Mouse (Mus musculus) lung, embryonic 14.5 days (tissue): ENCODE results near the gene Kcnn3. TPM values are rescaled to one million over a fixed set of nuclear protein-coding genes. Genes with fewer than 3 reads are reported as not detected.

Experiments
- ATAC-seq: fragments of 200-750 bp; cut with Nextera tagmentation; 2 replicates; pipeline ENCODE4 v1.8.0; 2017; ENCODE audit warnings: mild to moderate bottlenecking, moderate TSS enrichment, moderate library complexity; ENCODE audit not compliant: insufficient read depth
- DNase-seq: peaks from one replicate; pipeline ENCODE4 v3.0.0-alpha.2; 2015
- H3K27ac ChIP-seq: fragments of 300-500 bp; sonication (generic); 2 replicates; pipeline ENCODE4 v1.5.1; 2014; ENCODE audit warnings: low read depth, mild to moderate bottlenecking, moderate library complexity
- H3K27me3 ChIP-seq: fragments of 300-500 bp; sonication (generic); 2 replicates; pipeline ENCODE4 v1.6.1; 2014; ENCODE audit warnings: low read length, control low read depth; ENCODE audit not compliant: insufficient read depth
- H3K36me3 ChIP-seq: fragments of 300-500 bp; sonication (generic); 2 replicates; pipeline ENCODE4 v1.6.1; 2014; ENCODE audit warnings: control low read depth; ENCODE audit not compliant: insufficient read depth
- H3K4me1 ChIP-seq: fragments of 300-500 bp; sonication (generic); 2 replicates; pipeline ENCODE4 v1.6.1; 2014; ENCODE audit warnings: antibody characterized with exemption, control low read depth; ENCODE audit not compliant: insufficient read depth
- H3K4me2 ChIP-seq: fragments of 300-500 bp; sonication (generic); 2 replicates; pipeline ENCODE4 v1.6.1; 2014; ENCODE audit warnings: mild to moderate bottlenecking
- H3K4me3 ChIP-seq: fragments of 300-500 bp; sonication (generic); 2 replicates; pipeline ENCODE4 v1.5.1; 2014; ENCODE audit warnings: low read depth, low read length
- H3K9ac ChIP-seq: fragments of 300-500 bp; sonication (generic); 2 replicates; pipeline ENCODE4 v1.6.1; 2014
- H3K9me3 ChIP-seq: fragments of 300-500 bp; sonication (generic); 2 replicates; pipeline ENCODE4 v1.6.1; 2016; ENCODE audit warnings: low read depth, low read length, control low read depth
- CTCF ChIP-seq: IDR thresholded peaks from 2 replicates; pipeline ENCODE4 v1.5.1; 2016; ENCODE audit warnings: antibody characterized with exemption, low read depth
- WGBS: fragments of 180-500 bp; shearing (Covaris S2); extraction: QIAGEN DNeasy Blood & Tissue Kit; methylation state at CpG from one replicate; pipeline ENCODE4 v1.1.7; 2014; 5-methylcytosine and 5-hydroxymethylcytosine counted together
- polyA plus RNA-seq: library from polyadenylated mRNA; unstranded; fragments of >200 nt; fragmentation: Nextera tagmentation; extraction: Ambion mirVana; gene quantifications from 2 replicates; pipeline ENCODE4 v1.2.1, GENCODE M21; 2014

The Kcnn3 gene
- polyA plus RNA-seq, 1 experiment from 2014 or later = 1.0 TPM

DNA sequence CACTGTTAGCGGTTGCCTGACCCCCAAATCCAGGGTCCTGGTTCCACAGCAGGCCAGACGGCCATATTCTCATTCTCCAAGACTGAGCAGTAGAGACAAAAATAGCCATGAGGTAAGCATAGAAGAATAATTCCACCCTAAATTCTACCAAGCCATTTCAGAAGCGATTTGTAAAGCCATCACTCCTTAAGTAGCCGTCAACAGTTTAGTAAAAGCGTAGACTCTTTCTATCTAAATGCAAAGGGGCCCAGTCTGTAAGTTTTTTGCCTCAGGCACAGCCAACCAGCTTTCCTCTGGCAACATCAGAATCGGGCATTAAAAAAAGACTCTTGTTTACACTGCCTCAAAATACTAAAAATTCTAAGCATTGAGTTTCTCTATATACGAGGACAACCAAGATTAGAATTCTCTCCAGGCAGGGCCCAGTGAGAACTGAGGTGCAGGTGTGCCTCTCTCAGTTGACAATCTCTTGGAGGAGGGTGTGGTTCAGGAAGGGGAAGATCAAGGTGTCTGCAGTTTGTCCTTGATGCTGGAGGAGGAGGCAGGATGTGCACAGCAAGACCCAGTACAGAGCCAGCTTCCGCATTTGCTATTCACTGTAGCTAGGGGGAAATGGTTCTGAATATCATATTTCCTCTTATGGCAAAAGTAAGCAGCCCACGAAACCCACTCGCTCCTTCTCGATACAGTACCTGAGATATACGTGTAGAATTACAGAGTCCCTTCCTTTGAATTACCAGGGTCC lies 152.8 kb downstream of the Kcnn3 start:
- WGBS = 66% methylated on average over 12 of the region's 12 CpGs
- no peak for ATAC-seq
- H3K27ac ChIP-seq = no peak overlapping the region

DNA sequence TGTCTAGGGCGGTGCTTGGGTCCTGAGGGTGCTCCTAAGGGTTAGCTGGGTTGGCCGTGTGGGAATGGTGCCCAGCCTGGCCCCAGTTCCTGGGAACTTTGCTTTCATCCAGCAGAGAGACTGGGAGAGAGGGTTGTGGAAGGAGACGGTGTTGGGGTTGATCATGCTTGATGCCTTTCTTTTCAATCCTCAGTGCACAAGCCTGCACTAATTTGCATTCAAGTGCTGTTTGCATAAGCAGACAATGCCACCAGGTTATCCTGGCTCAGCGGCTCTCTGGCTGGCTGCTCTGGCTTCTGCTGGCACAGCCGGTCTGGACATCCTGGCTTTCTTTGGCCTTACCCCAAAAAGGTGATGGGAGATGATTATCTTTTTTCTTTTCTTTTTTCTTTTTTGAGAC lies 157.7 kb downstream of the Kcnn3 start:
- no peaks in the 10 kb centered on the region for H3K36me3 ChIP-seq
- H3K4me3 ChIP-seq = no peak overlapping the region
- no peaks in the 10 kb centered on the region for H3K4me1 ChIP-seq
- no peak overlapping the region for H3K27ac ChIP-seq
- H3K4me2 ChIP-seq = no peak overlapping the region
- H3K9me3 ChIP-seq = no peaks in the 10 kb centered on the region
- DNase-seq (no peak), ATAC-seq (no peak)
- H3K27me3 ChIP-seq = no peaks in the 10 kb centered on the region
- 68% methylated on average over 5 of the region's 5 CpGs for WGBS
- no peak for TF ChIP-seq CTCF
- no peak overlapping the region for H3K9ac ChIP-seq

More for the DNA sequence above, 152.8 kb downstream of the Kcnn3 start:
- no peak for DNase-seq
- no peaks in the 10 kb centered on the region for H3K9me3 ChIP-seq
- H3K36me3 ChIP-seq = no peaks in the 10 kb centered on the region
- no peaks in the 10 kb centered on the region for H3K27me3 ChIP-seq
- no peak overlapping the region for H3K4me3 ChIP-seq
- H3K4me2 ChIP-seq = no peak overlapping the region
- no peak overlapping the region for H3K9ac ChIP-seq
- H3K4me1 ChIP-seq = peaks cover 4% of the 10 kb centered on the region; the same call in 1 of the 2 replicates
- TF ChIP-seq CTCF = no peak

DNA sequence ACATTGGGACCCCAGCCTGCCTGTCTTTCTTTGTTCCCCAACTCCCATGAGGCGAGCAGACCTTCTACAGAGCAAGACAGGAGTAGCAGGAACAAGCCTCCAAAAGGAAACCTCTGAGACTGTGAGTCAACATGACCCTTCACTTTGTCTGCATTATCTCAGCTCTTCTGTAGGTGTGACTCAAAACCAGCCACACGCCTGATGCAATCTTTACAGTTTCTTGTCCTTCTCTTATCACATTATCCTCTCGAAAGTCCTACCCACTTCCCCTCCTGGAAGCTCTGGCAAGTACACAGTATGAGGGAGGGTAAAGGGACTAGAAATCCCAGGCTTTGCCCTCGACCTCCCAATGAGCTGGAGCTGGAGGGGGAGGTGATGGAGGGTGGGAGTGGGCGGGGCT lies 166.1 kb downstream of the Kcnn3 start:
- Histone ChIP-seq H3K4me2 (no peak overlapping the region), H3K36me3 (no peaks in the 10 kb centered on the region), H3K4me1 (no peaks in the 10 kb centered on the region), H3K27me3 (0 out of 2 replicates have a peak, but pooled peaks cover 3% of the 10 kb centered on the region), H3K27ac (no peak overlapping the region), H3K9ac (no peak overlapping the region), H3K9me3 (no peaks in the 10 kb centered on the region), H3K4me3 (no peak overlapping the region)
- no peak for TF ChIP-seq CTCF
- DNase-seq (no peak), ATAC-seq (no peak)
- WGBS = 36% methylated on average over 5 of the region's 5 CpGs

DNA sequence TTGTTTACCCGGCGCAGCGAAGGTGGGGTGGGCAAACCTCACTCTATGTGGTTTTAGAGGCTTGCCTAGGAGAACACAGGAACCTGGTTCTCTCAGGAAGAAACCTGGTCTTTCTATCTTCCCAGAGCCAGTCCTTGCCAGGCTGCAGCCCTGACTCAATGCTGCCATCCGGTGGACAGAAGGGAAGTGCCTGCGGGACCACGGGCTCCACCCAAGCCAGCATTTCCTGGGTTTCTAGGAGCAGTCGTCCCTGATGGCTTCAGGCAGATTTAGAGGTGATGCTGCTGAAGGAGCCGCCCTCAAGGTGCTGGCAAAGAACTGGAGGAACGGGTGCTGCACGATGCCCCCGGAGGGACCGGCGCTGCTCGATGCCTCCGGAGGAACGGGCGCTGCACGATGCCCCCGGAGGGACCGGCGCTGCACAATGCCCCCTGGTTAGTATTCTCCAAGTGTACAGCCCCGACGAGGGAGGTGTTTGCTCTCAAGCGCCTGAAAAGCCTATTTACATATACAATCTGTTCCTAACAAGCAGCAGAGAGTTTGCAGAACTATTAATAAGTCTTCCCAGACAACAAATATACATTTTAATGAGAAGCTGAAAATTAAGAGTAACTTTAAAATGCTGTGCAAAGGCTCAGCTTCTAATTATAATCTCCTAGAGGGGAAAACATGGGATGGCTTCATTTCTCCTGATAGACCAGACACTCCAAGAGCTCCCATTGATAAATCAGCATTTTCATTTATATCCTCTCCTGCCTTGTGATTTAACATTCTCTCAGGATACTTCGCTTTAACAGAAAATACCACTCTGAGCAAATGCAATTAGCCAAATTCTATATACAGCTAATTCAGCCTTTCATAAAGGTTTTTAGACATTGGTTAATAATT lies 169.0 kb downstream of the Kcnn3 start:
- Histone ChIP-seq H3K9ac (peak overlapping the region; percentile 52), H3K4me2 (peak overlapping the region; percentile 67), H3K36me3 (no peaks in the 10 kb centered on the region), H3K4me1 (no peaks in the 10 kb centered on the region), H3K4me3 (peak overlapping the region; percentile 35), H3K9me3 (no peaks in the 10 kb centered on the region), H3K27ac (no peak overlapping the region), H3K27me3 (0 out of 2 replicates have a peak, but pooled peaks cover 3% of the 10 kb centered on the region)
- DNase-seq = peak; percentile 94
- ATAC-seq = peak; percentile 82
- WGBS = 5% methylated on average over 25 of the region's 25 CpGs
- TF ChIP-seq CTCF = peak; percentile 99

DNA sequence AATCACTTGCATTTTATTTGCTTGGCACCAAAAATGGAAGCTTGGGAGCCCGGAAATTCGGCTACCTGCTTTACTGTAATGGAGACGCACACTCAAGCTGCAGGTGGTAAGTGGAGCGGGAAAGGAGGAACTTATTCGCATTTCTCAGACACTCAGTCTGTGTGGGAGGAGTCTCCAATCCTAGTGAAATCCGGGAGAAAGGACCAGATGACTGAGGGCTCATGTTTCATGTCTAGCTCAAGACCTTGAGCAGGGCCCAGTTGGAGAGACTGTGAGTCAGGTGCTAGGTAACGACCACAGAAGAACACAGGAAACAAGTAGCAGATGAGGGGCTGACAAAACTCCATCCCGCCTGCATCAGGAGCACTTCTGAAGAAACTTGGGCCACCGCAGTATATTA lies 171.8 kb downstream of the Kcnn3 start:
- Histone ChIP-seq H3K4me2 (no peak overlapping the region), H3K27me3 (0 out of 2 replicates have a peak, but pooled peaks cover 3% of the 10 kb centered on the region), H3K4me3 (no peak overlapping the region), H3K9me3 (no peaks in the 10 kb centered on the region), H3K27ac (no peak overlapping the region), H3K36me3 (no peaks in the 10 kb centered on the region), H3K4me1 (no peaks in the 10 kb centered on the region), H3K9ac (no peak overlapping the region)
- 52% methylated on average over 9 of the region's 9 CpGs for WGBS
- DNase-seq (no peak), ATAC-seq (no peak)
- no peak for TF ChIP-seq CTCF

DNA sequence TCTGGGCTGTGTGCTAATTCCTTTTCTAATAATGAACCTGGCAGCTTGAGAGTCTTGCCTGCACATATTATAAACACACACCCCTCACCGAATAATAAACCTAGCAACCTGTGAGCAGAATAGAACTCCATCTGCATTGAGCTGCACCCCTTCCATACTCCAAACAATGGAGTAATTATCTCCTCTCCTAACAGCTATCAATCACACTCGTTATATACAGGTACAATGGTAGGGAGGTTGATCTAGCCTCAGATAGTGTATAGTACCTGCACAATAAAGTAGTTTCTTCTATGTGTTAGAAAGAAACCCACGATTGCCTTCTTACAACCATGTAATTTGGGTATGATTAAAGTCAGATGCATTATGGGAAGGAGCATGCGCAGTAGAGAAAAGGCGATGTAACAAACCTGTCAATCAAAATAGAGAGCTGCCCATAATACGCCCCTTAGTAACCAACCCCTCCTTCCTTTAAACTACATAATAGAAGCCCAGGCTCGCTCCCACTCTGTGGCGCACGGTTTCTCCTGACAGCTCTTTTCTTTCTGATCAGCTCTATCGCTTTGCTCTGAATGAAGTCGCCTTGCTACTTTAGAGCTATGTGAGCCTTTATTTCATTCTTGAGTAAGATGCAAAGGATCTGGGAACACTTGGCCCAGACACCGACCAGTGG lies 176.3 kb downstream of the Kcnn3 start:
- no peak overlapping the region for H3K9ac ChIP-seq
- WGBS = 82% methylated on average over 12 of the region's 12 CpGs
- H3K4me1 ChIP-seq = no peaks in the 10 kb centered on the region
- no peak for ATAC-seq
- no peak overlapping the region for H3K4me3 ChIP-seq
- no peaks in the 10 kb centered on the region for H3K27me3 ChIP-seq
- H3K27ac ChIP-seq = no peak overlapping the region
- H3K9me3 ChIP-seq = no peaks in the 10 kb centered on the region
- no peaks in the 10 kb centered on the region for H3K36me3 ChIP-seq
- no peak overlapping the region for H3K4me2 ChIP-seq
- no peak for DNase-seq
- no peak for TF ChIP-seq CTCF
